Mouse (Mus musculus): Measurements from ENCODE around the gene Sec23ip. TPM values are rescaled to one million over a fixed set of nuclear protein-coding genes. Genes with fewer than 3 reads are reported as not detected.
"Not testable (repeated sequence)": the region's sequence is repeated elsewhere in the genome, so short reads cannot be mapped to it uniquely, and the experiment has no call there.

Gene Sec23ip
- 37.5 and 38.6 TPM in 2 replicates for polyA plus RNA-seq (2015; fragmentation: Nextera tagmentation; extraction: Ambion mirVana)

DNA sequence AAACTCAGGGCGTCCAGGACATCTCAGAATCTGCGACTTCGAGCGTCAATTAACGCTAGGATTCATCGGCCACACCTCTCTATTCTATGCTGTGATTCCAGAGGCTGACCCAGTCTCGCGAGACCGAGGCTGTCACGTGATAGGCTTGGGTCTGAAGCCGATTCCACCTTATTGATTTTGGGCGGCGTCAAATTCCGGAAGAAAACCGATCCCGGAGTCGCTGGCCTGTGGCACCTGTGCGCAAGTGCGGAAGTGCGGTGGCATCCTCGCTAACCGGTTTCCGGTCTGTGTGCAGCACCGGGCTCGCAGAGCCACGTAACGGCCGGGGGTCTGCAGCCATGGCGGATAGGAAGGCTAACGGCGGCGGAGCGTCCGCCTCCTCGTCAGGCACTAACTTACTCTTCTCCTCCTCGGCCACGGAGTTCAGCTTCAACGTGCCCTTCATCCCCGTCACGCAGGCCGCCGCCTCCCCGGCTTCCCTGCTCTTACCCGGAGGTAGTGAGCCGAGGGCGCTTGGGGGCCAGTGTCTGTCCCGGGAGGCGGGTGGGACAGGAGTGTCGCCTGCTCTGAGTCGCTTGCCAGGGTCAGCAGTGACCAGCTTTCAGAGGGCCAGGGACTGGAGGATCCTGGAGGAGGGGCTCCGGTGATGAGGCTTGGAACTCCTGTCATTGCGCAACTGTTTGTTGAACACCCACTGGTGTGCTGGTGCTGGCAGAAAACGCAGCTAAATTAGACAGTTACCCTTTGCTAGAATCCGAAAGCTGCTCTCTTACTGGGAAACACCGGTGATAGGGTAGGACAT, at the start of gene Sec23ip:
Gene Sec23ip, plus strand, starts transcription at position 260 of the 802 bp plus-strand sequence.
- Histone ChIP-seq H3K36me3 (ENCODE audit: control insufficient read depth, insufficient read depth) (no peaks in the 10 kb centered on the region), H3K9me3 (ENCODE audit: control insufficient read depth, low read length) (no peaks in the 10 kb centered on the region), H3K4me1 (replicated peaks; ENCODE audit: control insufficient read depth, insufficient read depth, low read length) (peaks cover 24% of the 10 kb centered on the region), H3K27me3 (replicated peaks; ENCODE audit: control insufficient read depth, insufficient read depth, low read length) (peaks cover 7% of the 10 kb centered on the region; the same call in 1 of the 2 replicates), H3K9ac (replicated peaks; ENCODE audit: low read depth, low read length) (peak within 1 kb of the TSS; percentile 76), H3K4me2 (ENCODE audit: low read length) (peak within 1 kb of the TSS; percentile 88), H3K27ac (ENCODE audit: low read length) (peak within 1 kb of the TSS; percentile 75), H3K4me3 (replicated peaks; ENCODE audit: low read length) (peak within 1 kb of the TSS; percentile 89)
- WGBS, result under 1% methylated on average over 55 of the region's 55 CpGs
- peak; percentile 88 for ATAC-seq

DNA sequence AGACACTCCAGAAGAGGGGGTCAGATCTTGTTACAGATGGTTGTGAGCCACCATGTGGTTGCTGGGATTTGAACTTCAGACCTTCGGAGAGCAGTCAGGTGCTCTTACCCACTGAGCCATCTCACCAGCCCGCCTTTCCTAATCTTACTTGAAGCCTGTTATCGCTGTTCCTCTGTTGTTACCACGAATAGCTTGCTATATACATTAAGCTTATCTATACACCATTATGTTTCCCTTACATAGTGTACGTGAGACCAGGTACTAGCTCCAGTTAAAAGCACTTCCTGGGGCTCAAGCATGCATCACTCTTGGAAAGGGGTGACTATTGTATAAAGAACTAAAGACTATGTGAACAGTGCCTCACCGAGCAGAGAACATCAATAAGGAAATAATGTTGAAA, 44.8 kb upstream of the Sec23ip start:
- WGBS, result 90% methylated on average over 6 of the region's 6 CpGs
- H3K4me2 ChIP-seq (ENCODE audit: low read length); H3K9me3 ChIP-seq (ENCODE audit: control insufficient read depth, low read length); H3K4me1 ChIP-seq (replicated peaks; ENCODE audit: control insufficient read depth, insufficient read depth, low read length); ATAC-seq; H3K27ac ChIP-seq (ENCODE audit: low read length); H3K4me3 ChIP-seq (replicated peaks; ENCODE audit: low read length); H3K9ac ChIP-seq (replicated peaks; ENCODE audit: low read depth, low read length); H3K27me3 ChIP-seq (replicated peaks; ENCODE audit: control insufficient read depth, insufficient read depth, low read length): not testable (repeated sequence)
- peaks cover 48% of the 10 kb centered on the region for H3K36me3 ChIP-seq (ENCODE audit: control insufficient read depth, insufficient read depth)

GRCm38 (mm10) chr7:128705735-128706134, 39.0 kb upstream of the Sec23ip start:
- H3K9ac ChIP-seq (replicated peaks; ENCODE audit: low read depth, low read length), result no peak overlapping the region
- no peaks in the 10 kb centered on the region for H3K9me3 ChIP-seq (ENCODE audit: control insufficient read depth, low read length)
- H3K4me1 ChIP-seq (replicated peaks; ENCODE audit: control insufficient read depth, insufficient read depth, low read length), result no peaks in the 10 kb centered on the region
- H3K27ac ChIP-seq (ENCODE audit: low read length), result no peak overlapping the region
- H3K4me2 ChIP-seq (ENCODE audit: low read length), result no peak overlapping the region
- no peaks in the 10 kb centered on the region for H3K27me3 ChIP-seq (replicated peaks; ENCODE audit: control insufficient read depth, insufficient read depth, low read length)
- peak; percentile 80 for ATAC-seq
- WGBS, result 23% methylated on average over 4 of the region's 4 CpGs
- H3K4me3 ChIP-seq (replicated peaks; ENCODE audit: low read length), result no peak overlapping the region
- peaks cover 55% of the 10 kb centered on the region for H3K36me3 ChIP-seq (ENCODE audit: control insufficient read depth, insufficient read depth)

GRCm38 (mm10) chr7:128717991-128718390, 26.8 kb upstream of the Sec23ip start:
- Histone ChIP-seq H3K4me3 (replicated peaks; ENCODE audit: low read length) (no peak overlapping the region), H3K4me2 (ENCODE audit: low read length) (no peak overlapping the region), H3K27me3 (replicated peaks; ENCODE audit: control insufficient read depth, insufficient read depth, low read length) (no peaks in the 10 kb centered on the region), H3K36me3 (ENCODE audit: control insufficient read depth, insufficient read depth) (peaks cover 47% of the 10 kb centered on the region), H3K27ac (ENCODE audit: low read length) (no peak overlapping the region), H3K4me1 (replicated peaks; ENCODE audit: control insufficient read depth, insufficient read depth, low read length) (no peaks in the 10 kb centered on the region), H3K9ac (replicated peaks; ENCODE audit: low read depth, low read length) (no peak overlapping the region), H3K9me3 (ENCODE audit: control insufficient read depth, low read length) (no peaks in the 10 kb centered on the region)
- 79% methylated on average over 4 of the region's 4 CpGs for WGBS
- ATAC-seq, result no peak

DNA sequence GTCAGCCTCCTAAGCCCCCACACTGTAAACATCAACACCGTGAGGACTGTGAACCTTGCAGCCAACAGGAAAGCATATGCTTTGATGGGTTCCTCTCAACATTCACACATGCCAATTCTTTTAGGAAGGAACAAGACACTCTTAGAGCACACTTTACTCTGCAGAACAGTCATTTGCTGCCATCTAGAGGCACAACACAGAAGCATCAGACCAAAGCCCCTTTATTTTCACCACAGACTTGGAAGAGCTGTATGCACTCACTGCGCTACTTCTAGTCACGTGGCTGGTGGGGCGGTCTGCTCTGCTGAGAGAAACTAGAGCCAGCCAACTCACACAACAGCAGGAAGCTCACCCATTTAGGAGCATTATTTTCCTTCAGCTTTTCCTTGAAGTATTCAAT, 20.0 kb upstream of the Sec23ip start:
- no peak overlapping the region for H3K4me2 ChIP-seq (ENCODE audit: low read length)
- peak; percentile 96 for ATAC-seq
- 12% methylated on average over 4 of the region's 4 CpGs for WGBS
- peaks cover 20% of the 10 kb centered on the region for H3K4me1 ChIP-seq (replicated peaks; ENCODE audit: control insufficient read depth, insufficient read depth, low read length)
- H3K27ac ChIP-seq (ENCODE audit: low read length), result 0 out of 2 replicates have a peak overlapping the region, but pooled peaks have one; percentile 16
- H3K36me3 ChIP-seq (ENCODE audit: control insufficient read depth, insufficient read depth), result peaks cover 1% of the 10 kb centered on the region; the same call in 1 of the 2 replicates
- no peaks in the 10 kb centered on the region for H3K27me3 ChIP-seq (replicated peaks; ENCODE audit: control insufficient read depth, insufficient read depth, low read length)
- H3K9ac ChIP-seq (replicated peaks; ENCODE audit: low read depth, low read length), result no peak overlapping the region
- H3K9me3 ChIP-seq (ENCODE audit: control insufficient read depth, low read length), result no peaks in the 10 kb centered on the region
- no peak overlapping the region for H3K4me3 ChIP-seq (replicated peaks; ENCODE audit: low read length)

DNA sequence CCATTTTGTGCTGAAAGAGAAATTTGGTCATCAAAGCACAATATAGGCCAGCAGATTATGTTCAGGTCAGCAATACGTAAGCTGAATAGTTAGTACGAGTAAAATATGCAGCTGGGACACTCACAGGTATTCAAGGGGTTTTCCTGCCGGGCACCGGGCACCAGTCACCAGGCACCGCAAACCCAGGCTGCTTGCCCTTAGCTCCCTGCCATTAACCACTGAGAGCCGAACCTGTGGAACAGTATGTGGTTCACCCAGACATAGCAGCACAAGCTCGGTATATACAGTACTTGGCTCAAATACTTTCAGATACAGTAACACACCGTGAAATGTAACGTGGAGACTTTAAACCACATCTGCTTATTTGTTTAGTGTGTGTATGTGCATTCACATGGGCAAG, 19.6 kb upstream of the Sec23ip start:
- ATAC-seq, result peak; percentile 32; the same call in 1 of the 2 replicates
- WGBS, result 69% methylated on average over 9 of the region's 9 CpGs
- Histone ChIP-seq H3K9ac (replicated peaks; ENCODE audit: low read depth, low read length) (no peak overlapping the region), H3K4me2 (ENCODE audit: low read length) (no peak overlapping the region), H3K27me3 (replicated peaks; ENCODE audit: control insufficient read depth, insufficient read depth, low read length) (no peaks in the 10 kb centered on the region), H3K27ac (ENCODE audit: low read length) (0 out of 2 replicates have a peak overlapping the region, but pooled peaks have one; percentile 16), H3K9me3 (ENCODE audit: control insufficient read depth, low read length) (no peaks in the 10 kb centered on the region), H3K4me1 (replicated peaks; ENCODE audit: control insufficient read depth, insufficient read depth, low read length) (peaks cover 20% of the 10 kb centered on the region), H3K36me3 (ENCODE audit: control insufficient read depth, insufficient read depth) (no peaks in the 10 kb centered on the region), H3K4me3 (replicated peaks; ENCODE audit: low read length) (no peak overlapping the region)

GRCm38 (mm10) chr7:128726999-128727398, 17.7 kb upstream of the Sec23ip start:
- H3K27me3 ChIP-seq (replicated peaks; ENCODE audit: control insufficient read depth, insufficient read depth, low read length), result no peaks in the 10 kb centered on the region
- WGBS, result 39% methylated on average over 10 of the region's 10 CpGs
- H3K4me2 ChIP-seq (ENCODE audit: low read length), result no peak overlapping the region
- H3K27ac ChIP-seq (ENCODE audit: low read length), result peak overlapping the region; percentile 12; the same call in 1 of the 2 replicates
- no peak overlapping the region for H3K4me3 ChIP-seq (replicated peaks; ENCODE audit: low read length)
- no peaks in the 10 kb centered on the region for H3K36me3 ChIP-seq (ENCODE audit: control insufficient read depth, insufficient read depth)
- H3K4me1 ChIP-seq (replicated peaks; ENCODE audit: control insufficient read depth, insufficient read depth, low read length), result peaks cover 26% of the 10 kb centered on the region
- H3K9ac ChIP-seq (replicated peaks; ENCODE audit: low read depth, low read length), result no peak overlapping the region
- no peak for ATAC-seq
- H3K9me3 ChIP-seq (ENCODE audit: control insufficient read depth, low read length), result no peaks in the 10 kb centered on the region

GRCm38 (mm10) chr7:128727701-128728100, 17.0 kb upstream of the Sec23ip start:
- H3K9me3 ChIP-seq (ENCODE audit: control insufficient read depth, low read length), result no peaks in the 10 kb centered on the region
- H3K4me2 ChIP-seq (ENCODE audit: low read length), result no peak overlapping the region
- no peaks in the 10 kb centered on the region for H3K27me3 ChIP-seq (replicated peaks; ENCODE audit: control insufficient read depth, insufficient read depth, low read length)
- H3K36me3 ChIP-seq (ENCODE audit: control insufficient read depth, insufficient read depth), result no peaks in the 10 kb centered on the region
- no peak overlapping the region for H3K9ac ChIP-seq (replicated peaks; ENCODE audit: low read depth, low read length)
- ATAC-seq, result no peak
- 29% methylated on average over 5 of the region's 5 CpGs for WGBS
- no peak overlapping the region for H3K27ac ChIP-seq (ENCODE audit: low read length)
- H3K4me1 ChIP-seq (replicated peaks; ENCODE audit: control insufficient read depth, insufficient read depth, low read length), result peaks cover 31% of the 10 kb centered on the region
- H3K4me3 ChIP-seq (replicated peaks; ENCODE audit: low read length), result no peak overlapping the region

DNA sequence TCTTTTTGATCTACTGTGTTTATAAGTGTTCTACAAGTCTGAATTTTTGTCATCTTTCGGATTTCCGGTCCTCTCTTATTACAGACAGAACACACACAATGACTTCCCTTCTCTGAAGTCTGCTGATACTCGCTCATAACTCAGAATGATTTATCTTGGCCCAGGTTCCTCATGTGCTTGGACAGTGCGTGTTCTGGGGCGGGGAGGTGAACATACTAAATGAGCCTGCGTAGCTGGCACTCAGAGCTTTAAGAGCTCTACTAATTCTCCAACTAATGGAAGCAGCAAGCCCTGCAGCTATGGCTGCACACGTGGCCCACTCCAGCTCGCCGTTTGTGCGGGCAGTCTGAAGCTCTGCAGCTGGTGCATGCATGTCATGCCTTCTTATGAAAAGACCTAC, 16.0 kb upstream of the Sec23ip start:
- WGBS, result 94% methylated on average over 10 of the region's 10 CpGs
- no peaks in the 10 kb centered on the region for H3K36me3 ChIP-seq (ENCODE audit: control insufficient read depth, insufficient read depth)
- no peak overlapping the region for H3K9ac ChIP-seq (replicated peaks; ENCODE audit: low read depth, low read length)
- no peak overlapping the region for H3K27ac ChIP-seq (ENCODE audit: low read length)
- no peak for ATAC-seq
- no peak overlapping the region for H3K4me2 ChIP-seq (ENCODE audit: low read length)
- H3K9me3 ChIP-seq (ENCODE audit: control insufficient read depth, low read length), result no peaks in the 10 kb centered on the region
- H3K27me3 ChIP-seq (replicated peaks; ENCODE audit: control insufficient read depth, insufficient read depth, low read length), result no peaks in the 10 kb centered on the region
- peaks cover 32% of the 10 kb centered on the region for H3K4me1 ChIP-seq (replicated peaks; ENCODE audit: control insufficient read depth, insufficient read depth, low read length)
- no peak overlapping the region for H3K4me3 ChIP-seq (replicated peaks; ENCODE audit: low read length)
